Mouse (Mus musculus): Measurements from ENCODE around the gene 2900026A02Rik. TPM values are rescaled to one million over a fixed set of nuclear protein-coding genes. Genes with fewer than 3 reads are reported as not detected.

Gene 2900026A02Rik
- total and polyA plus RNA-seq, 3 experiments = 18.0 to 21.4 (median 19.2) TPM

GRCm38 (mm10) chr5:113210314-113210713 lies 10.7 kb downstream of the 2900026A02Rik start:
- Histone ChIP-seq H3K79me2 (replicated peaks; ENCODE audit: control insufficient read depth, insufficient read depth, low read length) (no peaks in the 10 kb centered on the region), H3K9ac (ENCODE audit: low read depth, low read length) (0 out of 2 replicates have a peak overlapping the region, but pooled peaks have one; percentile 11), H3K27me3 (ENCODE audit: control insufficient read depth, insufficient read depth, low read length) (no peaks in the 10 kb centered on the region), H3K4me1 (ENCODE audit: control insufficient read depth, insufficient read depth, low read length) (peaks cover 50% of the 10 kb centered on the region), H3K27ac (peak overlapping the region; percentile 98), H3K36me3 (ENCODE audit: control insufficient read depth, insufficient read depth, low read length) (peaks cover 2% of the 10 kb centered on the region), H3K4me3 (no peak overlapping the region)
- peak; percentile 46 to 56 for DNase-seq
- intact Hi-C loops (cut with DNase I) = loop anchor here (1.0 to 2.0 kb wide), 2 partner anchors 30 to 78 kb away; no protein-coding TSS in a partner anchor
- WGBS = 39% methylated on average over 6 of the region's 6 CpGs
- TF ChIP-seq POLR2A (IDR thresholded peaks at IDR 0.05; ENCODE audit: insufficient read depth, low read depth, low read length) (0 out of 2 replicates have a peak, but pooled peaks have one; percentile 17), EP300 (IDR thresholded peaks at IDR 0.05; ENCODE audit: insufficient read depth, low read depth, low read length) (peak; percentile 54; the same call in 1 of the 2 replicates), CTCF (IDR thresholded peaks at IDR 0.05) (no peak)

- 46% methylated on average over 13 of the region's 13 CpGs for WGBS
- peak overlapping the region; percentile 22; the same call in 1 of the 2 replicates for H3K4me3 ChIP-seq
- peak in 1 of 2 experiments; percentile 63 for DNase-seq
These were observed 11.1 kb downstream of the 2900026A02Rik start for GRCm38 (mm10) chr5:113209898-113210297.

GRCm38 (mm10) chr5:113209401-113209750 lies 11.7 kb downstream of the 2900026A02Rik start:
- peaks cover 50% of the 10 kb centered on the region for H3K4me1 ChIP-seq (ENCODE audit: control insufficient read depth, insufficient read depth, low read length)
- peak overlapping the region; percentile 98 for H3K27ac ChIP-seq
- peak overlapping the region; percentile 22; the same call in 1 of the 2 replicates for H3K4me3 ChIP-seq
- no peaks in the 10 kb centered on the region for H3K27me3 ChIP-seq (ENCODE audit: control insufficient read depth, insufficient read depth, low read length)
- H3K79me2 ChIP-seq (replicated peaks; ENCODE audit: control insufficient read depth, insufficient read depth, low read length) = no peaks in the 10 kb centered on the region
- peaks cover 2% of the 10 kb centered on the region for H3K36me3 ChIP-seq (ENCODE audit: control insufficient read depth, insufficient read depth, low read length)
- H3K9ac ChIP-seq (ENCODE audit: low read depth, low read length) = peak overlapping the region; percentile 64
- WGBS = 26% methylated on average over 11 of the region's 11 CpGs
- intact Hi-C loops (cut with DNase I) = loop anchor here (1.0 kb wide), 1 partner anchor 10 kb away; no protein-coding TSS in a partner anchor
- TF ChIP-seq CTCF (IDR thresholded peaks at IDR 0.05) (no peak), POLR2A (IDR thresholded peaks at IDR 0.05; ENCODE audit: insufficient read depth, low read depth, low read length) (no peak; the same call in 1 of the 2 replicates), EP300 (IDR thresholded peaks at IDR 0.05; ENCODE audit: insufficient read depth, low read depth, low read length) (no peak)
- no peak for DNase-seq

More at GRCm38 (mm10) chr5:113209898-113210297, 11.1 kb downstream of the 2900026A02Rik start:
- TF ChIP-seq CTCF (IDR thresholded peaks at IDR 0.05) (no peak), EP300 (IDR thresholded peaks at IDR 0.05; ENCODE audit: insufficient read depth, low read depth, low read length) (no peak), POLR2A (IDR thresholded peaks at IDR 0.05; ENCODE audit: insufficient read depth, low read depth, low read length) (no peak)
- Histone ChIP-seq H3K79me2 (replicated peaks; ENCODE audit: control insufficient read depth, insufficient read depth, low read length) (no peaks in the 10 kb centered on the region), H3K27ac (peak overlapping the region; percentile 98), H3K9ac (ENCODE audit: low read depth, low read length) (peak overlapping the region; percentile 64), H3K27me3 (ENCODE audit: control insufficient read depth, insufficient read depth, low read length) (no peaks in the 10 kb centered on the region), H3K36me3 (ENCODE audit: control insufficient read depth, insufficient read depth, low read length) (peaks cover 2% of the 10 kb centered on the region), H3K4me1 (ENCODE audit: control insufficient read depth, insufficient read depth, low read length) (peaks cover 50% of the 10 kb centered on the region)
- intact Hi-C loops (cut with DNase I) = loop anchor here (1.0 to 2.0 kb wide), 3 partner anchors 9 to 77 kb away; no protein-coding TSS in a partner anchor

GRCm38 (mm10) chr5:113208622-113209400 lies 12.2 kb downstream of the 2900026A02Rik start:
- intact Hi-C loops (cut with DNase I) = loop anchor here (1.0 kb wide), 1 partner anchor 10 kb away; no protein-coding TSS in a partner anchor
- 31% methylated on average over 11 of the region's 11 CpGs for WGBS
- peak; percentile 81 to 89 for DNase-seq
- no peaks in the 10 kb centered on the region for H3K79me2 ChIP-seq (replicated peaks; ENCODE audit: control insufficient read depth, insufficient read depth, low read length)
- no peaks in the 10 kb centered on the region for H3K27me3 ChIP-seq (ENCODE audit: control insufficient read depth, insufficient read depth, low read length)
- TF ChIP-seq EP300 (IDR thresholded peaks at IDR 0.05; ENCODE audit: insufficient read depth, low read depth, low read length) (peak; percentile 98), CTCF (IDR thresholded peaks at IDR 0.05) (no peak), POLR2A (IDR thresholded peaks at IDR 0.05; ENCODE audit: insufficient read depth, low read depth, low read length) (peak; percentile 75; the same call in 1 of the 2 replicates)
- H3K9ac ChIP-seq (ENCODE audit: low read depth, low read length) = peak overlapping the region; percentile 64
- H3K4me3 ChIP-seq = peak overlapping the region; percentile 22; the same call in 1 of the 2 replicates
- H3K4me1 ChIP-seq (ENCODE audit: control insufficient read depth, insufficient read depth, low read length) = peaks cover 48% of the 10 kb centered on the region
- peaks cover 2% of the 10 kb centered on the region for H3K36me3 ChIP-seq (ENCODE audit: control insufficient read depth, insufficient read depth, low read length)
- peak overlapping the region; percentile 98 for H3K27ac ChIP-seq

GRCm38 (mm10) chr5:113208048-113208447 lies 13.0 kb downstream of the 2900026A02Rik start:
- Histone ChIP-seq H3K9ac (ENCODE audit: low read depth, low read length) (no peak overlapping the region), H3K27me3 (ENCODE audit: control insufficient read depth, insufficient read depth, low read length) (no peaks in the 10 kb centered on the region), H3K4me3 (no peak overlapping the region), H3K4me1 (ENCODE audit: control insufficient read depth, insufficient read depth, low read length) (peaks cover 42% of the 10 kb centered on the region), H3K36me3 (ENCODE audit: control insufficient read depth, insufficient read depth, low read length) (peaks cover 2% of the 10 kb centered on the region), H3K79me2 (replicated peaks; ENCODE audit: control insufficient read depth, insufficient read depth, low read length) (no peaks in the 10 kb centered on the region), H3K27ac (peak overlapping the region; percentile 98)
- no peak; the same call in 1 of the 2 replicates for TF ChIP-seq CTCF (IDR thresholded peaks at IDR 0.05)
- TF ChIP-seq EP300 (IDR thresholded peaks at IDR 0.05; ENCODE audit: insufficient read depth, low read depth, low read length) = peak; percentile 79
- WGBS = 10% methylated on average over 4 of the region's 4 CpGs
- intact Hi-C loops (cut with DNase I) = no loop called here
- DNase-seq = peak; percentile 83 to 87

All from heart, adult 2 months (tissue).